Mouse (Mus musculus) heart, postnatal 4 days (tissue): Measurements from ENCODE around the gene Pirb. TPM values are rescaled to one million over a fixed set of nuclear protein-coding genes. Genes with fewer than 3 reads are reported as not detected.

Source experiments
- DNase-seq: peaks from one replicate; pipeline ENCODE4 v3.0.0; 2021
- total RNA-seq, 2 experiments: library from RNA; stranded (reverse); gene quantifications; 2 replicates each; pipeline ENCODE4 v1.2.3; 2021

The Pirb gene
- total RNA-seq, 2 experiments from 2014 or later, result 0.43 to 0.64 TPM

- no peak for DNase-seq
Measured at GRCm38 (mm10) chr7:3692382-3692986, 27.7 kb downstream of the Pirb start, which contains the start of gene Tsen34. Tsen34 (plus strand) TSS chr7:3692863.

GRCm38 (mm10) chr7:3691919-3692318 lies 28.3 kb downstream of the Pirb start:
- no peak for DNase-seq

GRCm38 (mm10) chr7:3685400-3686187 lies 34.6 kb downstream of the Pirb start:
- no peak for DNase-seq

- DNase-seq, result no peak
Measured at GRCm38 (mm10) chr7:3684698-3685097, 35.5 kb downstream of the Pirb start.

GRCm38 (mm10) chr7:3683908-3684550 lies 36.2 kb downstream of the Pirb start:
- DNase-seq, result no peak

GRCm38 (mm10) chr7:3677342-3677741 lies 42.8 kb downstream of the Pirb start, which contains the start of gene Tmc4:
Tmc4 (minus strand) TSS chr7:3677553.
- DNase-seq, result no peak

GRCm38 (mm10) chr7:3676371-3676770 lies 43.8 kb downstream of the Pirb start:
- no peak for DNase-seq

- DNase-seq, result no peak
Measured at GRCm38 (mm10) chr7:3675228-3675548, 45.0 kb downstream of the Pirb start.

- peak; percentile 90 for DNase-seq
Measured at GRCm38 (mm10) chr7:3674507-3675227, 45.5 kb downstream of the Pirb start.

DNA sequence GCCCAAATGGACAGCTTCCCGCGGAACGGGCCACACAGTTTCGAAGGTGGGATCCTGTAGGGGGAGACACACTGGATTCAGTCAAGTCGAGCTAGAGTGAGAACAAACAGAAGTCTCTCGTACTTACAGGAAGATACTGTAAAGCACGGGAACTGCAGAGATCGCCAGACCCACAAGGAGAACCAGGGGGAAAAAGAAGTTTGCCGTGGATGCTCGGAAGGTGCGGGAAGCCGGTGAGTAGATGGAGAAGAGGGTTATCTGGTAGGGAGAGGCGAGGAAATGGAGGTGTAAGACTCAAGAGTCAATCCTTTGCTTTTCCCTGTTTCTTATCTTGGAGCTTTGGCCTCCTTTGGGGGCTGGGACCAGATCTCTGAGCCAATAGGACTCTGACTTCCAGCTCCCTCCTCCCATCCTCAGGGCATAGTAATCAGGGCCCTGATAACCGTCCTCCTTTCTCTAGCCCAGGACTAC lies 53.2 kb downstream of the Pirb start:
- peak; percentile 36 for DNase-seq

DNA sequence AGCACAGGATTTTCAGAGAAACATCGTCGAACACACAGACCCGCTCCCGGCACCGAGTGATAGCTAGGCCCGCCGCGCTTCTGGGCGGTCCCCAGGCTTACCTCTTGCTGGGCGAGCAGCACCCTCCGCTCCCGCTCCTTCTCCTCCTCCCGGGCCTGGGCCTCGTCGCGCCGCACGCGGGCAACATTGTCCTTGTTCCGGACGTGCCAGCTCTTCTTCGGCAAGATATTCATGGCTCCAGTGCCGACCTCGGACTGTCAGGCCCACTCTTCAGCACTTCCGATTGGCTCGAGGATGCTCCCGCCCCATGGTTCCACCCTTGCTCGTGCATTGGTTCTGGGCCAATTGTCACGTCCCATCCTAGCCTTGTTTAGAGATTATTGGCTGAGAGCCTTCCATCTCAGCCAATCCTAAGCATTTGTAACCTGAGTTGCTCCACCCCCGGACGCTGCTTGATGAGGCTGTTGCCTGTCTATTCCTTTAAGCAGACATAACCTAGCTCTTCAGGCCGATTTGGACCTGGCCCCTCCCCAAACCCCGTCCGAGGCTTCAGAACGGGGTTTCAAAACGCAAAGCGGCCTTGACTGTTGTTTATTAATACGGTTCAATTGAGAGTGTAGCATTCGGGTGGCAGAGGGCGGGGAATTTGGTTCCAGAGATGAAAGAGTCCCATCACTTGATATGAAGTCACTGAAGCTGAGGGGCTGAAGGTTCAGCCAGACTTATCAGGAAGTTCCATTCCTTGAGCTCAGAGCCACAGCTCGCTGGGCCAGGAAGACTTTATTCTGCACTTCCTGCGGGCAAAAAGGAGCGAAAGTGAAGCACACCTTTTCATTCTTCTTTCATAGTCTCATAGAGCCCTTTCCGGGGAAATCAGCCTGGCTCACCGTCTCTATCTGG lies 54.7 kb downstream of the Pirb start, which contains the start of gene Leng1:
Leng1 (minus strand) TSS at position 626 of the 900 bp plus-strand sequence.
- peak; percentile 97 for DNase-seq

DNA sequence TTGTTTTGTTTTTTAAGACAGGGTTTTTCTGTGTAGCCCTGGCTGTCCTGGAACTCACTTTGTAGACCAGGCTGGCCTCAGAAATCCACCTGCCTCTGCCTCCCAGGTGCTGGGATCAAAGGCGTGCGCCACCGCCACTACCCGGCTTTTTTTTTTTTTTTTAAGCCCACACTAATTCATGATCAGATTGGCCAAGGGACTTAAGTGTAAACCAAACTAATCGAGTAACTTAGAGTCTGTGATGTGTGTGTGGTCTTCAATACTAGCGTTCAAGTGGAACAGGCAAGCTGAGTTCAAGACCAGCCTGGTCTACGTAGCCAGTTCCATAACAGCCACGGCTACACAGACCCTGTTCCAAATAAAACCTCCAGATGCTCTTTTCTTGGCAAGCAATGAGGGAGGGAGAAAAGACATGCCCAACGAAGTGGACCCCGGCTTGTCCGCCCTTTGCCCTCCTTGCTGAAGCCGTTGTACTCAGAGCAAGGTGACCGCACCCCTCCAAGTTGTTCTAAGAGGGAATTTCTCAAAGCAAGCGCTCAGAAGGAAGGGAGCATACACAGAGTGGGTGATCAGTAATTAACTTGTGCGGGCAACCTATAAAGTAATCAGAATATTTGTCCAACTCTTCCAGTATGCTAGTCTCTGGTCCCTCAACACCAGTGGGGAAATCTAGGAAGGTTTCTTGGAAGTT lies 55.5 kb downstream of the Pirb start:
- DNase-seq, result peak; percentile 24

Other genes starting within 250 kb of the Pirb start
- gene Tarm1, start 217.8 kb downstream of the Pirb start, total RNA-seq, result not detected
- under 1 TPM; 0.52 to 0.81 TPM for gene Oscar, start 104.2 kb downstream of the Pirb start, total RNA-seq
- 1,000 to 10,000 TPM; 1,232 to 1,303 TPM for gene Ndufa3, start 103.0 kb downstream of the Pirb start, total RNA-seq
- gene Tfpt, start 90.5 kb downstream of the Pirb start, total RNA-seq, result 10 to 100 TPM; 18.0 to 23.0 TPM
- gene Prpf31, start 90.4 kb downstream of the Pirb start, total RNA-seq, result 10 to 100 TPM; 37.5 to 40.3 TPM
- 10 to 100 TPM; 37.9 to 38.3 TPM for gene Cnot3, start 75.1 kb downstream of the Pirb start, total RNA-seq
- gene Leng1, start 54.6 kb downstream of the Pirb start, total RNA-seq, result 10 to 100 TPM in 1 of 2 experiments, 1 to 10 TPM in 1; 8.5 to 10.2 TPM
- 1 to 10 TPM; 2.2 to 2.4 TPM for gene Tmc4, start 42.8 kb downstream of the Pirb start, total RNA-seq
- 100 to 1,000 TPM; 127 to 133 TPM for gene Tsen34, start 27.5 kb downstream of the Pirb start, total RNA-seq
- gene Mboat7, start 26.9 kb downstream of the Pirb start, total RNA-seq, result 10 to 100 TPM; 29.7 to 32.3 TPM
- 100 to 1,000 TPM; 875 to 920 TPM for gene Rps9, start 16.4 kb downstream of the Pirb start, total RNA-seq
- not detected for gene Gm15448, start 105.3 kb upstream of the Pirb start, total RNA-seq
- gene Pira2, start 124.7 kb upstream of the Pirb start, total RNA-seq, result under 1 TPM in 1 of 2 experiments, not detected in 1; 0.14 TPM
- gene Gm14548, start 177.7 kb upstream of the Pirb start, total RNA-seq, result under 1 TPM in 1 of 2 experiments, not detected in 1; 0.29 TPM
- gene Lilra6, start 195.1 kb upstream of the Pirb start, total RNA-seq, result under 1 TPM; 0.12 to 0.14 TPM